Mouse (Mus musculus) cerebral cortex, adult 2 months (tissue): Measurements from ENCODE around the gene Rps6kc1.

ENCODE experiments used
- WGBS: fragments of 180-500 bp; shearing (Covaris S2); methylation state at CpG from one replicate; pipeline ENCODE4 v1.1.7; 2018; 5-methylcytosine and 5-hydroxymethylcytosine counted together

Rps6kc1 gene

GRCm38 (mm10) chr1:190901082-190901481 lies 10.5 kb downstream of the Rps6kc1 start:
- 53% methylated on average over 2 of the region's 2 CpGs for WGBS

GRCm38 (mm10) chr1:190898899-190899575 lies 12.5 kb downstream of the Rps6kc1 start:
- WGBS: 78% methylated on average over 9 of the region's 9 CpGs

- 95% methylated on average over 3 of the region's 3 CpGs for whole genome bisulfite sequencing
Observed at GRCm38 (mm10) chr1:190898186-190898585, 13.4 kb downstream of the Rps6kc1 start.

- WGBS: 89% methylated on average over 6 of the region's 6 CpGs
Observed at GRCm38 (mm10) chr1:190893559-190894167, 17.9 kb downstream of the Rps6kc1 start.

- WGBS: 92% methylated on average over 16 of the region's 16 CpGs
Observed at GRCm38 (mm10) chr1:190888646-190889045, 22.9 kb downstream of the Rps6kc1 start.

DNA sequence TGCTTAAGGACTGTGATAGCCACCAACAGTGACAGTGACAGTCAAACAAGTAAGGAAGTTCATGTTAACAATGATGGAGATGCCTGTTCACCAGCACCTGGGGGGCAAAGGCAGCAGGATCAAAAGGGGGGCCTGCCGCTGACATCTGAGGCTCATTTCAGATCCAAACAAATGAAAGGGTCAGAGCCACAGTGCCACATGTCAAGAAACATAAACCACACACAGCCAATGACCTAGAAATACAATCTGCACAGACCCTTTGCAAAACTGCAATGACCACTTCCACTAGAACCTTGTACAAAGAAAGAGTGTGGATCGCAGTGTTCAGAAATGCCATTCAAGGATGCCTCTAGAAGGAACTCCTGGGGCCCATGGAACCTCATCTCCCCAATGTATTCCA lies 23.5 kb downstream of the Rps6kc1 start:
- 91% methylated on average over 2 of the region's 2 CpGs for WGBS

DNA sequence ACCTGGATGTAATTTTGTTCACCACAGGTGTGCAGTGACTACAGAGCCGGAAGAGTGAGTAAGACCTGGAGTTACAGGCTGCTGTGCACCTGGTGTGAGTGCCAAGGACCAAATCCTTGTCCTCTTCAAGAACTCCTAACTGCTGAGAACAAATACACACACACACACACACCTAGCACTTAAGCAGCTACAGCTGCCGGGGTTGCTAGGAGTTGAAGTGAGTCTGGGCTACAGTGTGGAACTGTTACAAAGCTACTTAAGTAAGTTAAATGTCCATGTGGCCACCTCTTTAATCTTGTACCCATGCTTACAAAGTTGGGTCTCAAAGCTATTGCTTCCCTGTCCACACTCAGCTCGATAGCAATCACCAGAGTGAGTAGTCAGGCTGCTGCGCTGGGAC lies 25.6 kb downstream of the Rps6kc1 start:
- WGBS: 91% methylated on average over 4 of the region's 4 CpGs

DNA sequence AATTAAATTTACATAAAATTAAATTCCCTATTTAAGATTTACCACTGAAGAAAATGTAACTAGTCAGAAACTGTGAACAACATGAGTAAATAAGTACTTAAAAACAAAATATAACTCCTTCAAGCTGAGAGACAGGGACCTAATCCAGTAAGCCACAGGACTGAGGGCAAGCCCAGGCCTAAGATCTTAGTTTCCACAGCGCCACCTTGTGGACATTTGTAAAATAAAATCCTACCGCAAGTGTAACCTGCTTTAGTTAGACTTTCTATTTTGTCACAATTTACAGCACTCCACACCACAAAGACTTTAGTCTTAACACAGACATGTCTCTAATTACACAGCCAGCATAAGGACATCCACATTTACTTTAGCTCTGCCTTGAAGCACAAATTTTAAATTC lies 30.1 kb downstream of the Rps6kc1 start:
- 4% methylated on average over 2 of the region's 2 CpGs for WGBS

GRCm38 (mm10) chr1:190880638-190881037 lies 30.9 kb downstream of the Rps6kc1 start:
- WGBS: 90% methylated on average over 6 of the region's 6 CpGs

GRCm38 (mm10) chr1:190875751-190876150 lies 35.8 kb downstream of the Rps6kc1 start:
- 69% methylated on average over 6 of the region's 6 CpGs for WGBS

- 81% methylated on average over 4 of the region's 4 CpGs for WGBS
Observed at GRCm38 (mm10) chr1:190875089-190875488, 36.5 kb downstream of the Rps6kc1 start.

- 96% methylated on average over 12 of the region's 12 CpGs for WGBS
Observed at GRCm38 (mm10) chr1:190871068-190871467, 40.5 kb downstream of the Rps6kc1 start.

GRCm38 (mm10) chr1:190869996-190870395 lies 41.6 kb downstream of the Rps6kc1 start:
- WGBS: 77% methylated on average over 4 of the region's 4 CpGs

GRCm38 (mm10) chr1:190868790-190869189 lies 42.8 kb downstream of the Rps6kc1 start:
- 34% methylated on average over 3 of the region's 3 CpGs for WGBS

DNA sequence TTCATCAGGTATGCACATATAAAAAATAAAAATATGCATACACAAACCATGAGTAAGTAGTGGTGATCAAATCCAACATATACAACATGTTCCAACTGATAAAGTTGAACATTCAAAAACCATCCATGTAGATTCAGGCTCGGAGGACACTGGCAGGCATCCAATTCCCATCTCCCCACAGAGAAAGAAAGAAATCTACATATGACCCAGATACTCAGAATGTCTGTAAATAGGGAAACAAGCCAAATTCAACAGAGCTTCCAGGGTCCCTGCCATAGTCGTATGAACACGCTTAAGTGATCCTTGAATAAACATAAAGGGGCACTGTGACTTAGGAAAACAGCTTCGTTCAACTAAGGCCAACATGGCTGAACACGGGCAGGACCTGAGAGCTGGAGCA lies 49.9 kb downstream of the Rps6kc1 start:
- 39% methylated on average over 5 of the region's 5 CpGs for WGBS

DNA sequence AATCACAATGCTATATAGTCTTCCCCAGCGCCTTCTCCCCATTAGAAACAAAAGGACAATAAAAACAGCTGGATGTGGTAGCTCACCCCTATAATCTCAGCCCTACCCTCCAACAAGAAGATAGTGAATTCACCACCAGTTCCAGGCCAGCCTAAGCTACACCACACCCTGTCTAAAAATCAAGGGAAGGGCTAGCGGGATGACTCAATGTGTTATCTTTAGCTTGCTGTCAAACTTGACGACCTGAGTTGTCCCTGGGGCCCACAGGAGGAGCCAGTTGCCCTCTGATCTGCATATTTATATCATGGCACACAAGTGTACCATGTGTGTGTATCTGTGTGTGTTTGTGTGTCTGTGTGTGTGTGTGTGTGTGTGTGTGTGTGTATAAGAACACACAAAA lies 57.1 kb downstream of the Rps6kc1 start:
- WGBS: 64% methylated on average over 3 of the region's 3 CpGs

DNA sequence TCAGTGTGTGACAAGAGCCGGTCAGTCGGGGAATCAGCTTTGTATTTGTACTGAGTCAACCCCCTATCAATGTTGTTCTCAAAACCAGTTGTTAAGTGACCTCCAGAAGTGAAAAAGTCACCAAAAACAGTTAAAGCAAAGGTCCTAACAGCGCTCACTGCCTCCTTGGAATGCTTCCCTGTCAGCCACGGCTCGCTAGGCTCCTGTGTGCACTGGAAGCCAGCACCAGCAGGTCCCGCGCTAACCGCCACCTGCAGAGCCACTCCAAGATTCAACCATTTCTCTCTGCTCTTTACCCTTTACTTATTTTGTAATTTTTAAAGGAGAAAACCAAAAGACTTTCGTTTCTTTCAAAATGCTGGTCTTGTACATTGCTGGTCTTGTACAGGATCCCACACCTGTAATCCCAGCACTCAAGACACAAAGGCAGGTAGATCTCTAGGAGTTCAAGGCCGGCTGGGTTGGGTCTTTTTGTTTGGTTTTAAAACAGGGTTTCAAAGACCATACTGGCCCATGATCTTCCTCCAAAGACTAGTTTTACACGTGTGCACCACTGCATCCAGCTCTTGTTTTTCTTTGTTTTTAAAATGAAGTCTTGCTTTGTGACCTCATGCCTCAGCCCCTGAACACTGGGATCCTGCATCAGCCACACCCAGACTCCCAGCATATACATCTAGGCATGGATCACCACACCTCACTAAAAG lies 62.3 kb downstream of the Rps6kc1 start:
- 80% methylated on average over 11 of the region's 11 CpGs for WGBS

DNA sequence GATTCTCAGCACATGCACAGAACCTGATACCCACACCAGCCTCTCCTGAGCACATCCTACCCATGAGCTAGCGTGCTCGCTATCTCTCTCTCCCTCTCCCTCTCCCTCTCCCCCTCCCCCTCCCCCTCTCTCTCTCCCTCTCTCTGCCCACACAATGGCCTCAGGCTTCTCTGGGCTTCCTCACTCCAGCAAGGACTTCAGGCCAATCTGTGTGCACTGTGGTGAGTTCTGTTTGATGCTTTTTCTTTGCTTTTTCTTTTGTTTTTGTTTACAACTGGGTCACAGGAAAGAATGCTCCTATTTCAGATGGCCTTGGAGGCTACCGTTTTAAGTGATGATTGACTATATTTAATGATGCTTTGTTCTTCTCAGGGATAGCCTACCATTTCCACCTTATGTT lies 62.9 kb downstream of the Rps6kc1 start:
- WGBS: 37% methylated on average over 3 of the region's 3 CpGs

DNA sequence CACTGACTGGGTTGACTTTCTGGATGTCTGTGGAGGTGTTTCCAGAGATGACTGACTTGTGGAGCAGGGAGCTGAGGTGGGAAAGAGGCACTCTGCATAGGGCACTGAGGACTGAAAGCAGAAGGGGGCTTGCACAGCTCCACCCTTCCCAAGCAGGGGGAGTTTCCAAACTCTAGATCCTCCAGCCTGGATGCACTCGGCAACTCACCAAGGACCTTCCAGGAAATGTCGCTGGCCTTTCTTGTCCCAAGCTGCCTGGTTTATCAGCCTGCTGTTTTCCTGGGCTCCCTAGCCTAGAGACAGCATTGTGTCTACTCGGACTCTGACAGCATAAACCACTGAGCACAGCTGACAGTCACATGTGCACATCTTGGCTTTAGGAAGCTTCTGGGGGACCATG lies 64.6 kb downstream of the Rps6kc1 start:
- WGBS: 48% methylated on average over 3 of the region's 3 CpGs

- 47% methylated on average over 11 of the region's 11 CpGs for WGBS
Observed at GRCm38 (mm10) chr1:190846074-190846730, 65.4 kb downstream of the Rps6kc1 start.

GRCm38 (mm10) chr1:190845419-190845818 lies 66.2 kb downstream of the Rps6kc1 start:
- WGBS: 55% methylated on average over 4 of the region's 4 CpGs

GRCm38 (mm10) chr1:190844356-190844755 lies 67.2 kb downstream of the Rps6kc1 start:
- WGBS: 69% methylated on average over 11 of the region's 11 CpGs
